ENCODE assay signal across 8 mouse cellular contexts in genomic region chr2:84889316-84890044, GRCm38 (mm10). TPM values are rescaled to one million over a fixed set of nuclear protein-coding genes. Genes with fewer than 3 reads are reported as not detected.
DNase-seq lines count a peak whose midpoint lies in the region; ATAC-seq and TF ChIP-seq lines count a peak whose summit lies in the region.

No protein-coding gene starts in this region.

- no peaks in the 10 kb centered on the region for H3K79me2 ChIP-seq in liver, adult 2 months (ENCODE audit: control insufficient read depth, insufficient read depth, low read length)

- TF ChIP-seq POLR2A in liver, adult 2 months (IDR thresholded peaks at IDR 0.05; ENCODE audit: extremely low read depth, insufficient read depth, low read length): no peak

- H3K4me1 ChIP-seq in liver, adult 2 months (ENCODE audit: control insufficient read depth, insufficient read depth, low read length): peaks cover 4% of the 10 kb centered on the region; the same call in 1 of the 2 replicates
- H3K4me1 ChIP-seq in forebrain, embryonic 11.5 days (replicated peaks; ENCODE audit: control insufficient read depth, insufficient read depth, low read length): peaks cover 7% of the 10 kb centered on the region; the same call in 1 of the 2 replicates
- H3K4me1 ChIP-seq in intestine, embryonic 16.5 days (ENCODE audit: control insufficient read depth, insufficient read depth, low read length): peaks cover 26% of the 10 kb centered on the region
- peaks cover 20% of the 10 kb centered on the region for H3K4me1 ChIP-seq in neural tube, embryonic 14.5 days (ENCODE audit: control insufficient read depth, insufficient read depth, low read length)

- peaks cover 11% of the 10 kb centered on the region for H3K27me3 ChIP-seq in liver, adult 2 months (ENCODE audit: control insufficient read depth, insufficient read depth, low read length)
- peaks cover 51% of the 10 kb centered on the region for H3K27me3 ChIP-seq in forebrain, embryonic 11.5 days (ENCODE audit: control insufficient read depth, insufficient read depth, low read length)
- peaks cover 43% of the 10 kb centered on the region for H3K27me3 ChIP-seq in intestine, embryonic 16.5 days (replicated peaks; ENCODE audit: control insufficient read depth, insufficient read depth, low read length)
- peaks cover 26% of the 10 kb centered on the region for H3K27me3 ChIP-seq in neural tube, embryonic 14.5 days (ENCODE audit: control insufficient read depth, insufficient read depth, low read length)

- TF ChIP-seq CTCF in liver, adult 2 months (IDR thresholded peaks at IDR 0.05; ENCODE audit: low read depth, low read length): no peak

- peak overlapping the region; percentile 6; the same call in 1 of the 2 replicates for H3K4me3 ChIP-seq in liver, adult 2 months (ENCODE audit: insufficient read depth, low read depth, low read length)
- H3K4me3 ChIP-seq in forebrain, embryonic 11.5 days (ENCODE audit: low read depth, low read length): peak overlapping the region; percentile 18; the same call in 1 of the 2 replicates
- H3K4me3 ChIP-seq in intestine, embryonic 16.5 days (ENCODE audit: low read length): peak overlapping the region; percentile 37
- H3K4me3 ChIP-seq in neural tube, embryonic 14.5 days (ENCODE audit: low read depth, low read length): peak overlapping the region; percentile 23; the same call in 1 of the 2 replicates

- 21% methylated on average over 14 of the region's 14 CpGs for WGBS in liver, adult 2 months
- 11% methylated on average over 14 of the region's 14 CpGs for whole genome bisulfite sequencing in forebrain, embryonic 11.5 days
- 18% methylated on average over 14 of the region's 14 CpGs for WGBS in intestine, embryonic 16.5 days
- 12% methylated on average over 14 of the region's 14 CpGs for WGBS in neural tube, embryonic 14.5 days

- H3K36me3 ChIP-seq in liver, adult 2 months (ENCODE audit: control insufficient read depth, insufficient read depth, low read length): no peaks in the 10 kb centered on the region
- no peaks in the 10 kb centered on the region for H3K36me3 ChIP-seq in forebrain, embryonic 11.5 days (ENCODE audit: control insufficient read depth, insufficient read depth, low read length)
- H3K36me3 ChIP-seq in intestine, embryonic 16.5 days (ENCODE audit: control insufficient read depth, insufficient read depth, low read length): no peaks in the 10 kb centered on the region
- no peaks in the 10 kb centered on the region for H3K36me3 ChIP-seq in neural tube, embryonic 14.5 days (ENCODE audit: control insufficient read depth, insufficient read depth, low read length)

- peak overlapping the region; percentile 43 for H3K4me2 ChIP-seq in forebrain, embryonic 11.5 days (ENCODE audit: low read depth, low read length, severe bottlenecking)
- peak overlapping the region; percentile 97 for H3K4me2 ChIP-seq in intestine, embryonic 16.5 days (ENCODE audit: low read depth, low read length)
- peak overlapping the region; percentile 45 for H3K4me2 ChIP-seq in neural tube, embryonic 14.5 days (ENCODE audit: low read depth, low read length)

- ATAC-seq in forebrain, embryonic 11.5 days (replicated peaks; ENCODE audit: low FRiP score): no peak
- peak; percentile 21; the same call in 1 of the 2 replicates for ATAC-seq in intestine, embryonic 16.5 days
- no peak for ATAC-seq in neural tube, embryonic 14.5 days (ENCODE audit: low read depth)
- ATAC-seq in megakaryocyte-erythroid progenitor cell, adult 5-6 weeks (replicated peaks; ENCODE audit: low FRiP score, low TSS enrichment, poor library complexity, severe bottlenecking): no peak
- ATAC-seq in erythroid progenitor cell, adult 5-6 weeks (replicated peaks; ENCODE audit: low FRiP score, poor library complexity, severe bottlenecking): no peak

- DNase-seq in liver, adult 2 months (ENCODE audit: extremely low read depth, low read depth, low spot score): no peak
- DNase-seq in liver: no peak
- peak; percentile 60 for DNase-seq in forebrain, embryonic 11.5 days (ENCODE audit: low spot score)
- DNase-seq in urinary bladder, postnatal 10 days (ENCODE audit: low spot score): no peak

- H3K27ac ChIP-seq in liver, adult 2 months (replicated peaks; ENCODE audit: insufficient read depth, low read depth, low read length): no peak overlapping the region
- no peak overlapping the region for H3K27ac ChIP-seq in forebrain, embryonic 11.5 days (ENCODE audit: low read depth, low read length)
- no peak overlapping the region for H3K27ac ChIP-seq in intestine, embryonic 16.5 days (ENCODE audit: low read length)
- no peak overlapping the region for H3K27ac ChIP-seq in neural tube, embryonic 14.5 days (ENCODE audit: low read depth, low read length)

- no peak overlapping the region for H3K9ac ChIP-seq in liver, adult 2 months (ENCODE audit: low read depth, low read length)
- no peak overlapping the region for H3K9ac ChIP-seq in forebrain, embryonic 11.5 days (ENCODE audit: low read length)
- H3K9ac ChIP-seq in intestine, embryonic 16.5 days (ENCODE audit: low read depth, low read length): no peak overlapping the region
- no peak overlapping the region for H3K9ac ChIP-seq in neural tube, embryonic 14.5 days (replicated peaks; ENCODE audit: low read depth, low read length)

- no peaks in the 10 kb centered on the region for H3K9me3 ChIP-seq in forebrain, embryonic 11.5 days (ENCODE audit: control insufficient read depth, low read length)
- no peaks in the 10 kb centered on the region for H3K9me3 ChIP-seq in intestine, embryonic 16.5 days (ENCODE audit: control insufficient read depth, low read length)
- H3K9me3 ChIP-seq in neural tube, embryonic 14.5 days (ENCODE audit: control insufficient read depth, low read length): no peaks in the 10 kb centered on the region

RNA-seq across cellular contexts. Expression of gene Rtn4rl2, which starts 3.0 kb away (rescaled TPM):
- 0.13 TPM in 1 of 2 replicates, not detected in the other for total RNA-seq in liver, adult 2 months (2014; rRNA removed)
- 0.29 and 0.50 TPM in 2 replicates for polyA plus RNA-seq in liver, adult 2 months (2012; rRNA removed)
- 5.2 and 6.5 TPM in 2 replicates for polyA plus RNA-seq in forebrain, embryonic 11.5 days (2014; fragmentation: Nextera tagmentation; extraction: Ambion mirVana)
- 0.57 and 0.61 TPM in 2 replicates for polyA plus RNA-seq in intestine, embryonic 16.5 days (2015; fragmentation: Nextera tagmentation; extraction: Ambion mirVana)
- polyA plus RNA-seq in neural tube, embryonic 14.5 days (2014; fragmentation: Nextera tagmentation; extraction: Ambion mirVana): 1.8 and 4.9 TPM in 2 replicates
- total RNA-seq in megakaryocyte-erythroid progenitor cell, adult 5-6 weeks (2014; fragmentation: Nextera tagmentation): not detected in 2 replicates
- not detected in 2 replicates for total RNA-seq in megakaryocyte-erythroid progenitor cell, adult 5-6 weeks (2017)
- not detected in 2 replicates for total RNA-seq in erythroid progenitor cell, adult 5-6 weeks (2015; ENCODE audit: low replicate concordance)
- total RNA-seq in erythroid progenitor cell, adult 5-6 weeks (2017; ENCODE audit: low replicate concordance): not detected in 2 replicates

RNA-seq across cellular contexts. Expression of gene Slc43a3, which starts 46.9 kb away (rescaled TPM):
- 25.7 and 26.6 TPM in 2 replicates for total RNA-seq in liver, adult 2 months (2014; rRNA removed)
- 23.2 and 30.6 TPM in 2 replicates for polyA plus RNA-seq in liver, adult 2 months (2012; rRNA removed)
- 18.0 and 18.2 TPM in 2 replicates for polyA plus RNA-seq in forebrain, embryonic 11.5 days (2014; fragmentation: Nextera tagmentation; extraction: Ambion mirVana)
- polyA plus RNA-seq in intestine, embryonic 16.5 days (2015; fragmentation: Nextera tagmentation; extraction: Ambion mirVana): 43.7 and 47.7 TPM in 2 replicates
- 2.5 and 7.1 TPM in 2 replicates for polyA plus RNA-seq in neural tube, embryonic 14.5 days (2014; fragmentation: Nextera tagmentation; extraction: Ambion mirVana)
- 118 and 137 TPM in 2 replicates for total RNA-seq in megakaryocyte-erythroid progenitor cell, adult 5-6 weeks (2014; fragmentation: Nextera tagmentation)
- 65.3 and 108 TPM in 2 replicates for total RNA-seq in megakaryocyte-erythroid progenitor cell, adult 5-6 weeks (2017)
- total RNA-seq in erythroid progenitor cell, adult 5-6 weeks (2015; ENCODE audit: low replicate concordance): 480 and 538 TPM in 2 replicates
- 432 and 465 TPM in 2 replicates for total RNA-seq in erythroid progenitor cell, adult 5-6 weeks (2017; ENCODE audit: low replicate concordance)

RNA-seq across cellular contexts. Expression of gene Slc43a1, which starts 50.8 kb away (rescaled TPM):
- total RNA-seq in liver, adult 2 months (2014; rRNA removed): 7.2 and 10.0 TPM in 2 replicates
- polyA plus RNA-seq in liver, adult 2 months (2012; rRNA removed): 8.9 and 12.1 TPM in 2 replicates
- polyA plus RNA-seq in forebrain, embryonic 11.5 days (2014; fragmentation: Nextera tagmentation; extraction: Ambion mirVana): 22.0 and 27.5 TPM in 2 replicates
- 12.8 and 14.6 TPM in 2 replicates for polyA plus RNA-seq in intestine, embryonic 16.5 days (2015; fragmentation: Nextera tagmentation; extraction: Ambion mirVana)
- 0.63 and 1.8 TPM in 2 replicates for polyA plus RNA-seq in neural tube, embryonic 14.5 days (2014; fragmentation: Nextera tagmentation; extraction: Ambion mirVana)
- 96.3 and 117 TPM in 2 replicates for total RNA-seq in megakaryocyte-erythroid progenitor cell, adult 5-6 weeks (2014; fragmentation: Nextera tagmentation)
- total RNA-seq in megakaryocyte-erythroid progenitor cell, adult 5-6 weeks (2017): 40.1 and 70.3 TPM in 2 replicates
- 716 and 794 TPM in 2 replicates for total RNA-seq in erythroid progenitor cell, adult 5-6 weeks (2015; ENCODE audit: low replicate concordance)
- 395 and 487 TPM in 2 replicates for total RNA-seq in erythroid progenitor cell, adult 5-6 weeks (2017; ENCODE audit: low replicate concordance)

Comparison
In these comparisons a context has a peak if more than half of its experiments do, and no peak if none do; other contexts are left out.
1. H3K4me2 ChIP-seq: peak in every context shown above with its lines; median percentile 97 in intestine, embryonic 16.5 days; 45 in neural tube, embryonic 14.5 days; 43 in forebrain, embryonic 11.5 days.